Mouse (Mus musculus) heart, embryonic 13.5 days (tissue): Measurements from ENCODE around the gene 2010111I01Rik. TPM values are rescaled to one million over a fixed set of nuclear protein-coding genes. Genes with fewer than 3 reads are reported as not detected.

Source experiments
- ATAC-seq: fragments of 200-750 bp; cut with Nextera tagmentation; 2 replicates; pipeline ENCODE4 v1.8.0; 2017; ENCODE audit warnings: moderate TSS enrichment; ENCODE audit not compliant: insufficient number of reproducible peaks, low FRiP score, low TSS enrichment; ENCODE audit errors: extremely low read depth
- H3K27ac ChIP-seq: fragments of 300-500 bp; sonication (generic); replicated peaks from 2 replicates; pipeline ENCODE4 v1.5.1; 2015; ENCODE audit warnings: moderate library complexity, mild to moderate bottlenecking, inconsistent platforms
- H3K27me3 ChIP-seq: fragments of 300-500 bp; sonication (generic); replicated peaks from 2 replicates; pipeline ENCODE4 v1.6.1; 2015; ENCODE audit warnings: mild to moderate bottlenecking, inconsistent platforms
- H3K36me3 ChIP-seq: fragments of 300-500 bp; sonication (generic); 2 replicates; pipeline ENCODE4 v1.6.1; 2015; ENCODE audit warnings: mild to moderate bottlenecking, inconsistent platforms
- H3K4me1 ChIP-seq: fragments of 300-500 bp; sonication (generic); 2 replicates; pipeline ENCODE4 v1.6.1; 2015; ENCODE audit warnings: inconsistent platforms
- H3K4me2 ChIP-seq: fragments of 300-500 bp; sonication (generic); 2 replicates; pipeline ENCODE4 v1.6.1; 2015; ENCODE audit warnings: inconsistent platforms, mild to moderate bottlenecking, moderate library complexity
- H3K4me3 ChIP-seq: fragments of 300-500 bp; sonication (generic); 2 replicates; pipeline ENCODE4 v1.5.1; 2015; ENCODE audit warnings: moderate library complexity, mild to moderate bottlenecking, inconsistent platforms
- H3K9ac ChIP-seq: fragments of 300-500 bp; sonication (generic); 2 replicates; pipeline ENCODE4 v1.6.1; 2015; ENCODE audit warnings: inconsistent platforms, mild to moderate bottlenecking, moderate library complexity
- H3K9me3 ChIP-seq: fragments of 300-500 bp; sonication (generic); 2 replicates; pipeline ENCODE4 v1.6.1; 2016; ENCODE audit warnings: inconsistent platforms
- WGBS: fragments of 180-500 bp; shearing (Covaris S2); methylation state at CpG from one replicate; pipeline ENCODE4 v1.1.7; 2015; ENCODE audit warnings: mixed read lengths; 5-methylcytosine and 5-hydroxymethylcytosine counted together
- polyA plus RNA-seq: library from polyadenylated mRNA; unstranded; fragments of >200 nt; fragmentation: Nextera tagmentation; extraction: Ambion mirVana; gene quantifications from 2 replicates; pipeline ENCODE4 v1.2.1, GENCODE M21; 2015

2010111I01Rik gene
- polyA plus RNA-seq, 1 experiment from 2014 or later = 57.7 TPM

GRCm38 (mm10) chr13:63239301-63239804 is 274.7 kb downstream of the 2010111I01Rik start:
- WGBS = 5% methylated on average over 11 of the region's 11 CpGs
- H3K4me1 ChIP-seq = peaks cover 57% of the 10 kb centered on the region
- peak; percentile 7; the same call in 1 of the 2 replicates for ATAC-seq
- H3K27ac ChIP-seq = peak overlapping the region; percentile 99
- peaks cover 17% of the 10 kb centered on the region for H3K36me3 ChIP-seq
- H3K4me3 ChIP-seq = peak overlapping the region; percentile 85
- peaks cover 3% of the 10 kb centered on the region; the same call in 1 of the 2 replicates for H3K9me3 ChIP-seq
- peak overlapping the region; percentile 97 for H3K9ac ChIP-seq
- H3K27me3 ChIP-seq = no peaks in the 10 kb centered on the region
- H3K4me2 ChIP-seq = peak overlapping the region; percentile 83

- H3K9ac ChIP-seq = peak overlapping the region; percentile 97
- peaks cover 65% of the 10 kb centered on the region for H3K4me1 ChIP-seq
- peak overlapping the region; percentile 85 for H3K4me3 ChIP-seq
- ATAC-seq = peak; percentile 67
- no peaks in the 10 kb centered on the region for H3K27me3 ChIP-seq
- H3K36me3 ChIP-seq = peaks cover 23% of the 10 kb centered on the region
- WGBS = under 1% methylated on average over 51 of the region's 51 CpGs
- peak overlapping the region; percentile 83 for H3K4me2 ChIP-seq
- H3K27ac ChIP-seq = peak overlapping the region; percentile 99
- no peaks in the 10 kb centered on the region for H3K9me3 ChIP-seq
Observed at GRCm38 (mm10) chr13:63239877-63240671, 275.4 kb downstream of the 2010111I01Rik start.

GRCm38 (mm10) chr13:63240835-63241234 is 276.1 kb downstream of the 2010111I01Rik start:
- WGBS = 6% methylated on average over 5 of the region's 5 CpGs
- no peak; the same call in 1 of the 2 replicates for ATAC-seq

GRCm38 (mm10) chr13:63241665-63242064 is 277.0 kb downstream of the 2010111I01Rik start:
- H3K9me3 ChIP-seq = no peaks in the 10 kb centered on the region
- H3K27ac ChIP-seq = peak overlapping the region; percentile 99
- peak overlapping the region; percentile 97 for H3K9ac ChIP-seq
- peak overlapping the region; percentile 83 for H3K4me2 ChIP-seq
- no peak for ATAC-seq
- peaks cover 71% of the 10 kb centered on the region for H3K4me1 ChIP-seq
- no peaks in the 10 kb centered on the region for H3K27me3 ChIP-seq
- H3K36me3 ChIP-seq = peaks cover 30% of the 10 kb centered on the region
- H3K4me3 ChIP-seq = peak overlapping the region; percentile 85
- 61% methylated on average over 3 of the region's 3 CpGs for WGBS

More at GRCm38 (mm10) chr13:63240835-63241234, 276.1 kb downstream of the 2010111I01Rik start:
- peak overlapping the region; percentile 97 for H3K9ac ChIP-seq
- no peaks in the 10 kb centered on the region for H3K27me3 ChIP-seq
- peak overlapping the region; percentile 85 for H3K4me3 ChIP-seq
- H3K36me3 ChIP-seq = peaks cover 29% of the 10 kb centered on the region
- H3K4me1 ChIP-seq = peaks cover 67% of the 10 kb centered on the region
- peak overlapping the region; percentile 99 for H3K27ac ChIP-seq
- H3K9me3 ChIP-seq = no peaks in the 10 kb centered on the region
- H3K4me2 ChIP-seq = peak overlapping the region; percentile 83

- no peak for ATAC-seq
- Histone ChIP-seq H3K9me3 (no peaks in the 10 kb centered on the region), H3K27ac (peak overlapping the region; percentile 99), H3K36me3 (peaks cover 34% of the 10 kb centered on the region), H3K9ac (peak overlapping the region; percentile 97), H3K4me1 (peaks cover 80% of the 10 kb centered on the region), H3K4me2 (peak overlapping the region; percentile 83), H3K27me3 (no peaks in the 10 kb centered on the region), H3K4me3 (peak overlapping the region; percentile 85)
- 37% methylated on average over 10 of the region's 10 CpGs for WGBS
Observed at GRCm38 (mm10) chr13:63242401-63243192, 277.9 kb downstream of the 2010111I01Rik start.

- peak overlapping the region; percentile 48 for H3K27ac ChIP-seq
- no peak for ATAC-seq
- peak overlapping the region; percentile 54 for H3K4me2 ChIP-seq
- peak overlapping the region; percentile 66 for H3K9ac ChIP-seq
- H3K36me3 ChIP-seq = peaks cover 42% of the 10 kb centered on the region
- H3K4me3 ChIP-seq = peak overlapping the region; percentile 28; the same call in 1 of the 2 replicates
- H3K9me3 ChIP-seq = no peaks in the 10 kb centered on the region
- peaks cover 84% of the 10 kb centered on the region for H3K4me1 ChIP-seq
- 63% methylated on average over 5 of the region's 5 CpGs for WGBS
- H3K27me3 ChIP-seq = no peaks in the 10 kb centered on the region
Observed at GRCm38 (mm10) chr13:63243586-63243985, 278.9 kb downstream of the 2010111I01Rik start.

- Histone ChIP-seq H3K9me3 (no peaks in the 10 kb centered on the region), H3K4me2 (peak overlapping the region; percentile 54), H3K27ac (peak overlapping the region; percentile 77; the same call in 1 of the 2 replicates), H3K27me3 (no peaks in the 10 kb centered on the region), H3K36me3 (peaks cover 45% of the 10 kb centered on the region), H3K4me3 (peak overlapping the region; percentile 28), H3K4me1 (peaks cover 86% of the 10 kb centered on the region), H3K9ac (peak overlapping the region; percentile 65)
- WGBS = 83% methylated on average over 3 of the region's 3 CpGs
- no peak for ATAC-seq
Observed at GRCm38 (mm10) chr13:63244425-63244824, 279.7 kb downstream of the 2010111I01Rik start.

GRCm38 (mm10) chr13:63245218-63245617 is 280.5 kb downstream of the 2010111I01Rik start:
- WGBS = 42% methylated on average over 9 of the region's 9 CpGs
- peaks cover 94% of the 10 kb centered on the region for H3K4me1 ChIP-seq

GRCm38 (mm10) chr13:63245812-63246211 is 281.1 kb downstream of the 2010111I01Rik start:
- no peak overlapping the region for H3K9ac ChIP-seq
- ATAC-seq = no peak

More at GRCm38 (mm10) chr13:63245218-63245617, 280.5 kb downstream of the 2010111I01Rik start:
- H3K36me3 ChIP-seq = peaks cover 46% of the 10 kb centered on the region
- H3K27me3 ChIP-seq = no peaks in the 10 kb centered on the region
- H3K27ac ChIP-seq = peak overlapping the region; percentile 77
- ATAC-seq = no peak
- peak overlapping the region; percentile 7 for H3K4me3 ChIP-seq
- peak overlapping the region; percentile 65 for H3K9ac ChIP-seq
- peak overlapping the region; percentile 54 for H3K4me2 ChIP-seq
- H3K9me3 ChIP-seq = no peaks in the 10 kb centered on the region

GRCm38 (mm10) chr13:63246332-63246940 is 281.7 kb downstream of the 2010111I01Rik start:
- H3K4me1 ChIP-seq = peaks cover 99% of the 10 kb centered on the region
- ATAC-seq = no peak
- WGBS = 48% methylated on average over 12 of the region's 12 CpGs
- H3K36me3 ChIP-seq = peaks cover 45% of the 10 kb centered on the region
- H3K27me3 ChIP-seq = no peaks in the 10 kb centered on the region
- H3K9me3 ChIP-seq = no peaks in the 10 kb centered on the region
- peak overlapping the region; percentile 67 for H3K9ac ChIP-seq
- H3K4me3 ChIP-seq = 0 out of 2 replicates have a peak overlapping the region, but pooled peaks have one; percentile 7
- peak overlapping the region; percentile 77 for H3K27ac ChIP-seq
- H3K4me2 ChIP-seq = peak overlapping the region; percentile 55

More at GRCm38 (mm10) chr13:63245812-63246211, 281.1 kb downstream of the 2010111I01Rik start:
- Histone ChIP-seq H3K9me3 (no peaks in the 10 kb centered on the region), H3K4me2 (peak overlapping the region; percentile 54), H3K27ac (peak overlapping the region; percentile 77), H3K4me1 (peaks cover 99% of the 10 kb centered on the region), H3K4me3 (no peak overlapping the region), H3K36me3 (peaks cover 46% of the 10 kb centered on the region), H3K27me3 (no peaks in the 10 kb centered on the region)
- WGBS = 39% methylated on average over 4 of the region's 4 CpGs
